Mouse (Mus musculus): ENCODE data around the gene Pi16.
A peak's percentile ranks its signal among the peaks of the same experiment; 100 is the strongest.

Gene Pi16

DNA sequence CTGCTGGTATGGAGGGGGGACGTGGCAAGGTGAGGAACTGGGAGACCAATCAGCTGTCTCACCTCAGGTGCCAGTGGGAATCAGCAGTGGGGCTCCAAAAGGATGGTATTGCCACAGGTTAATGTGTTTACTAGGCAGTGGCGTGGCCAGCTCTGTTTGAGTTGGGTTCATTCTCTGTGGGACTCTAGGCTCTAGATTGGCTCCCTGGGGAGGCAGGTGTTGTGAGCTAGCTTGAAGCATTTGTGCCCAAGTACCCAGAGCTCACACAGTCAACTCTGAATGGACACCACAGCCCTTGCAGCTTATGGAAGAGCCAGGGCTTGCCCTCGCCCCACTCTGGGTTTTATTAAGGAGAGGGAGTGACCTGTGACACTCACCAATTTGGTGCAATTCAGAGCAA lies 13.6 kb upstream of the Pi16 start:
- DNase-seq (ENCODE audit: low spot score in 2 of 2), result no peak

DNA sequence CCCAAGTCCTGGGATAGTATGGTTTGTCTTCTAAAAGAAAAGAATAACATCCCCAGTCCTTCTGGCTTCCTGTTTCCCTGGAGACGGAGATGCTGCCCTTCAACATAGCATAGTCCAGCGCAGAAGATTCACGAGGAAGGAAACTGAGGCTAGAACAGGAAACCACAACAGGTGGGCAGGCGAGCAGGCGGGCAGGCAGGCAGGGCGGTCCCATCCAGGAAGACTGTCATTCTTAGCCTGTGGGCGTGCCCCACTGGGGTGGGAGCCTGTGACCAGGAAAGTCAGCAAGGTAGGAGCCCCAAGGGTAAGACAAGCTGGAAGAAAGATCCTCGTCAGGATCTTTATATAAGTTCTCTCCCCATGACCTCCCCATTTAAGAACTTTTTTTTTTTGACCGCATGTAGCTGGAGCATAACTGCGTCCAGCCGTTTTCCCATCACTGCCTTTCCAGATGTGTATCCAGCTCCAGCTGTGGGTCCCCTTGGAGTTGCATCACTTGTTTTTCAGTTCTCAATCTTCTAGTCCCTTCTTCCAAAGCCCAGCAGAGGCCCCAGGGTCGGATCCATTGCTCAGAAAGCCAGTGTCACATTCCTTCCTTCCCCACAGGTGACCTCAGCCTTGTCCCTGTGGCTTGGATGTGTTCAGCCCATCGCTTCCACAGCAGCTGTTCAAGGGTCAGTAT lies 13.0 kb upstream of the Pi16 start:
- DNase-seq (ENCODE audit: low spot score in 2 of 2), result no peak

DNA sequence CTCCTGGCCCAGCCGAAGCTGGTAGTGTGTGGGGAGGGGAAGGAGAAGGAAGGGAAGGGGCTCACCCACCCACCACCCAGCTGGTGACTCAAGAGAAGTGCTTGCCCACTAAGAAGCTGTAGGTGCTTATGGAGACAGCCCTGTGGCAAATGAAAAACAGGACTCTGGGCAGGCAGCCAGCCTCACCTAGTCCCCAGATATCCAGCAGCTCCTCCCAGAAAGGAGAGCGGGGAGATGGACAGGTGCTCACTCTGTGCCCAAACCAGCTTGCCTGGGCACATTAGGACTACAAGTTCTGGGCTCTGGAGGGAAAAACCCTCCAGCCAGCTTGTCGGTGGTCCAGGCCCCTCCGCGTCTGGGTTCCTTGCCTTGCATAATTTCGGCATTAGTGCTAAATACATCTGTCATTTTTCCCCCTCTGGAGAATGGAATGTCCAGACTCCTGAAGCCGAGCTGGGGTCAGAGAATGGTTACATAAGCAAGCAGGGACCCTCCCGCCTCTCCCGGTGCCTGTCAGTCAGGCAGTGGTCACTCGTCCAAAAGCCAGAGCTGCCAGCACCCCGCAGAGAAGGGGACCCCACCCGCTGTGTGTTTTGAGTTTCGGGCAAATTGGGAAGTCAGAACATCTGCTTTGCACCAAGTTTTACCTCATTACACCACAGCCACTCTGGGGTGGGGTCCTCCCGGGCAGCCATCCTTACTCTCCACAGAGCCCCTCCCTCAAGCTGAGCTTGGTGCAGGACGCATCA lies 12.2 kb upstream of the Pi16 start:
- DNase-seq (ENCODE audit: low spot score in 2 of 2), result no peak

DNA sequence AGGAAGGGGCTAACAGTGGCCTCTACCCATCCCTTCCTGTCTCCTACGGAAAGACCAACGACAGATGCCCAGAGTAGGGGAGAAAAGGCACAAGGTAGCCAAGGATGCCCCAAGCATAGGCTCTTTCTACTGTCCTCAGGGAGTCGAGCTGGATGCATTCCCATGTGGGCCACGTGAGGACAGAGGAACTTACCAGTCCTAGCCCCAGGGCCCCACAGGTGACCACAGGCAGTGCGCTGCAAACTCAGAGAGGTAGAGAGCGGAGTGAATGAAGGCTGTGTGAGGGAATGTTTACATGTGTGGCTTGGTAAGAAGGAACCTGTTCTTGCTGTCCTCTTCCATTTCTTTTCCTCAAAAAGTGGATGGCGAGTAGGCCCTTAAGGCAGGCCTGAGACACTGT lies 11.6 kb upstream of the Pi16 start:
- no peak for DNase-seq (ENCODE audit: low spot score in 2 of 2)

DNA sequence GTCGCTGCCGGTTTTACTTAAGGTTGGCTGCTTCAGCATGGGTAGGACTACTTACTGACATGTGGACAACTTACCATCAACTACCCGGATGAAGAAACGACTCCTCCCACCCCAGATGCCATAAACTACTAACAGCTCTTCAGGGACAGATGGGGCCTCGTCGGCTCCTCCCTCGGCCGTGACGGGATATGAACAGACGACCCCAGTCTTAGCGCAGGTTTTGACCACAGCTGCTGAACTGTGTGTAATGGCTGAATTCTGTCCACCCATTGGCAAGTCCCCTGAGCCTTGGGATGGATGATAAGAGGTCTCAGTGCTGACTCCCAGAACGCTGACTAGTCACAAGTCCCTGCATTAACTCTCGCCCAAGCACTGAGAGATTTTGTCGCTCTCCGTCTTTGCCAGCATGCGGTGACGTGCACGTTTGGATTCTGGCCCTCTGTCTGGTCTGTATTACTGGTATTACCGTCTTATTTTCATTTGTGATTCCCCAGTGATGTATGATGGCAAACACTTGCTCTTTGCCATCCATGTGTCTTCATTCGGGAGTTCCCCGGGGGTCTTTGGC lies 7.3 kb upstream of the Pi16 start:
- DNase-seq (ENCODE audit: low spot score in 2 of 2), result no peak

DNA sequence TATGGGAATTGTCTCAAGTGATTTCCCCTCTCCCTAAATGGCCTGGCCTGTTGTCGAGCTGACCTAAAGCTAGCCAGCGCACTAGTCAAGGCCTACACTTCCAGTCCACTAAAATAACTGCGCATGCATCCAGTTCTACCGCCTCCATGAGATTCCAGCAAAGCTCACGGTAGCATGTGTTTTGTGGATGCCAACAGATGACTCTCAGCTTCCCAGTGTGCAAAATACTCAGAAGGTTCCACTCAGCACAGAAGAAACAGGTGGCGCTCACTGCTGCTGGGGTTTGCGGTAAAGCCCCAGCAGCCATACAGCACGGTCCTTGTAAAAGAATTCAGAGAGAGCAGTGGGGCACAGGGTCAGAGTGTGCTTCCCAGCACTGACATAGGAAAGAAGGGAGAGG lies 5.9 kb upstream of the Pi16 start:
- DNase-seq (ENCODE audit: low spot score in 2 of 2), result peak in 1 of 2 experiments; percentile 44

DNA sequence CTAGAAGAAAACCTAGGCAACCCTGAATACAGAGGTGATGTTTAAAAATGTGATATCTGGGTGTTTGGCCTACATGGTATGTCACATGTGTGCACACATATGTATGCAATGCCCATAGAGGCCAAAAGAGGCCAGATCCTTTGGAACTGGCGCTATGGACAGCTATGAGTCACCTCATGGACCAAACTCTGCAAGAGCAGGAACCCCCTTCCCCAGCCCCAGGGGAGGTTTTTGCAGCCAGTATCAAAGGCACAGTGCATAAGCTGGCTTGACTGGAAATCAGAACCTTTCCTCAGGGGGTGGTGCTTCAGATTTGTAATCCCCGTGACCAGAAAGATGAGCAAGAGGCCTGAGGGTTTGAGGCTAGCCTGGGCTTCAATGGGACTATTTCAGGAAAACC lies 5.4 kb upstream of the Pi16 start:
- no peak for DNase-seq (ENCODE audit: low spot score in 2 of 2)

DNA sequence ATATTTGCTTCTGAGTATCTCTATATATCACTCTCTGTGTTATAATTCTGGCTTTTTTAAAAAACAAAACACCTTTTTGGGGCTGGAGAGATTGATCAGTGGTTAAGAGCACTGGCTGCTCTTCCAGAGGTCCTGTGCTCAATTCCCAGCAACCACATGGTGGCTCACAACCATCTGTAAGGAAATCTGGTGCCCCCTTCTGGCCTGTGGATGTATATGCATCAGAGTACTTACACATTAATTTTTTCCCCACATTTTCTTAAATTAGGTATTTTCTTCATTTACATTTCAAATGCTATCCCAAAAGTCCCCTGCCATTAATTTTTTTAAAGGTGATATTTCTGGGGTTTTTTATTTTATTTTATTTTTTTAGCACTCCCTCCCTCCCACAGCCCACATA lies 4.2 kb upstream of the Pi16 start:
- no peak for DNase-seq (ENCODE audit: low spot score in 2 of 2)

DNA sequence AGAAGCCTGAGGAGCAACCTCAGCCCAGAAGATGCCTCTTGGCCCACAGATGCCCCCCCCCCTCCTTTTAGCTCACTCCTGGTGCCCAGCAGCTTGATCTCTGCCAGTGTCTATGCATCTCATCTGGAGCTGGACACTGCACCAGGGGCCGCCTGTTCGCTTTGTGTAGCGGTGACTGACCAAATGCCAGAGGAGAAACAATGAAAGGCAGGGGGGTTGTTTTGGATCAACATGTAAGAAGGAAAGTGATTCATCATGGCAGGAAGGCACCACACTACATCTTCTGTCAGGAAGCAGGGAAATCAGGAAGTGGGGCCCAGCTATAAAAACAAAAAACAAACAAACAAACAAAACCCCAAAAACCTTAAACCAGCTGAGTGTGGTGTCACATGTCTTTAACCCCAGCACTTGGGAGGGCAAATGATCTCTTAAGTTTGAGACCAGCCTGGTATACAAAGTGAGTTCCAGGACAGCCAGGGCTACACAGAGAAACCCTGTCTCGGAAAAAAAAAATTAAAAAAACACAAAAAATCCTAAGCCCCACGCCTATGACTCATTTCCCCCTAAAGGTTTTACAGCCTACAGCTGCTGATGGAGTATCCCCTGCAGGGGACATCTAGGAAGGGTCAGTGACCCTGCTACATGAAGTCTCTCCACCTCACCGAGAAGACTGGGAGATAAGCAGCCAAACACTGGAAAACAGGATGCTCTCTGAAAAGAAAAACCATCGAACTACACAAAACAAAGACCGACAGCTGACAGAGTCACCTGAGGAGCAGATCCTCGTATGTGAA lies 1.6 kb upstream of the Pi16 start:
- no peak for DNase-seq (ENCODE audit: low spot score in 2 of 2)

DNA sequence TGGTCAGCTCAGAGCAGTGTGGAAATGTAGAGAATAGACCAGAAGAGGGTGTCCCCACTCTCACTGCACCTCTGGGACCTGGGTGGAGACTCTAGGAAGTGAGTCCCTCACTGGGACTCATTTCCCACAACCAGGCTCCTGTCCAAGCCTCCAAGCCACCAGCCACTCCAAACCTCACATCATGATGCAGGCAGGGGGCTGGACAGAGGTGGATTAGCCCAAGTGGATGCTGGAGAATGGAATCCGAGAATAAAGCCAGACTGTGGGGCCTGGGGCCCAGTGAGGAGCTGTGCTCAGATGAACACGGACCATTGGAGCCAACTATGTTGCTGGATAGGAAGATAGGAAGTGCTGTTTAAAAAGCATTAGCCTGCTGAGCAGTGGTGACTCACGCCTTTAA lies 589 bp upstream of the Pi16 start:
- no peak for DNase-seq (ENCODE audit: low spot score in 2 of 2)

DNA sequence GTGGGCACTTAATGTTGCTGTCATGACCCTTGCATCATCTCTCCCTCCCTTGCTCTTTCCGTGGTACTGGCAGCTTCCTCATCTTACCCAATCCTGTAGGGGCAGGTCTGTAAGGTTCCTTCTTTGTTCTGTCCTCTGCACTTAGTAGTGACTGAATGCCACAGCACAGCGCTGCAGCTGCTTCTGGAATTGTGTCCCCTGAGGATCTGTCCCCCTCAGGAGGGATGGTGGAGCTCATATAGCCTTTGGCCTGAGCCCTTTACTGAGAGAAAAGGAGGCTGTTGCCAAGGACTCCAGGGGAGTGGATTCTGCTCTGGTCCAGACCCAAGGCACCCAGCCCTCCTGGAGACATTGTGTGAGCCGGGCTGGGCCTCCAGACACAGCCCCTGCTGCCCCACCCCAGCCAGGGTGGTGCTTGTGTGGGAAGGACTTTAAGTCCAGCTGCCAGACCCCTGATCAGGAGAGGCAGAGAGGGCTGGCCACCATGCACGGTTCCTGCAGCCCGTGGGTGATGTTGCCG lies 1.3 kb downstream of the Pi16 start:
- DNase-seq (ENCODE audit: low spot score in 2 of 2), result no peak

DNA sequence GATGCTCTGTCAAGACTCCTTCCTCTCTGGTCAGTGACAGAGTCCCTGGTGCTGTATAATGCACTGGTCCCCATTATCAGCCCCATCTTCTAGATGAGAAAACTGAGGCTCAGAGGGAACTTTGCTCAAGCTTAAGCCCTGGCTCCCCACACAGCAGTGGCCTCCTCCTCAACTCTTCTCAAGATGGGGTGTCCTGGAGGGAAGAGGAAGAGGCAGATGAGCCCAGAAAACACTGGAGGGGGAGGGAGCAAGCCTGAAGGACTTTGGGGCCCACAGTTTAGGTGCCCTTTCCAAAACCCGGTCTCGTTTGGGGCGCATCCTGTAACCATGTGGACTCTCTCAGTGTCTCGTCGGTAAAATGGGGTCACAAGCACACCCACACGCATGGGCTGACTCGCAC lies 2.0 kb downstream of the Pi16 start:
- no peak for DNase-seq (ENCODE audit: low spot score in 2 of 2)

DNA sequence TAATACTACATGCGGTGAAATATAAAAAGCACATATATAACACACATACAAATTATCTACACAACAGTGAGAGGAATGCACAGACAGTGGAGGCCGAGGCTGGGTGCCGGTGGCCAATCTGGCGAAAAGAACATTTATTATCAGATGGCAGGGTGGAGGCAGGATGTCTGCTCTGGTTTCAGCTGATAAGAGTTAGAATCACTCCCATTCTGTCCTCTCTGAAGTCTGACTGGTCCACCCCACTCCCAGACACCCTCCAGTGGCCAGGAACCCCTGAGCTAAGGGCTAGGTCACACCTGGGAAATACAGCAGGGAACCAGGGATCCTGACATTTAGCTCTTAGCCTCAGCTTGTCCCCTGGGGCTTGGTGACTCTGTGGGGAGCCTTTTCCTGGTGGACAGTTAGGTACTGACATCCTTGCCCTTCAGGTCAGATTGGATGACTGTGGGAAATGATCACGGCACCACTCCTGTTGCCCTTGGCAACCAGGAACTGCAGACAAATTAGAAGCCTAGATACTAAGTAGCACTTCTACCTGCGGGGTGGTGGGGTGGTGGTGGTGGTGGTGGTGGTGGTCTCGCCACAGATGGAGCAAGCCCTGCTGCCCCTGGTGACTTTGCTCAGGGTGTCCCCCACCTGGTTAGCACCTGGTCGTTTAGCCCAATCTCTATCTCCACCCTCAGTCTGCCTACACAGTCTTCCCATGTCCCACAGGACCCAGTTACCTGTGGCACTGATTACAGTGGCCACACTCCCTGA lies 2.6 kb downstream of the Pi16 start:
- no peak for DNase-seq (ENCODE audit: low spot score in 2 of 2)

DNA sequence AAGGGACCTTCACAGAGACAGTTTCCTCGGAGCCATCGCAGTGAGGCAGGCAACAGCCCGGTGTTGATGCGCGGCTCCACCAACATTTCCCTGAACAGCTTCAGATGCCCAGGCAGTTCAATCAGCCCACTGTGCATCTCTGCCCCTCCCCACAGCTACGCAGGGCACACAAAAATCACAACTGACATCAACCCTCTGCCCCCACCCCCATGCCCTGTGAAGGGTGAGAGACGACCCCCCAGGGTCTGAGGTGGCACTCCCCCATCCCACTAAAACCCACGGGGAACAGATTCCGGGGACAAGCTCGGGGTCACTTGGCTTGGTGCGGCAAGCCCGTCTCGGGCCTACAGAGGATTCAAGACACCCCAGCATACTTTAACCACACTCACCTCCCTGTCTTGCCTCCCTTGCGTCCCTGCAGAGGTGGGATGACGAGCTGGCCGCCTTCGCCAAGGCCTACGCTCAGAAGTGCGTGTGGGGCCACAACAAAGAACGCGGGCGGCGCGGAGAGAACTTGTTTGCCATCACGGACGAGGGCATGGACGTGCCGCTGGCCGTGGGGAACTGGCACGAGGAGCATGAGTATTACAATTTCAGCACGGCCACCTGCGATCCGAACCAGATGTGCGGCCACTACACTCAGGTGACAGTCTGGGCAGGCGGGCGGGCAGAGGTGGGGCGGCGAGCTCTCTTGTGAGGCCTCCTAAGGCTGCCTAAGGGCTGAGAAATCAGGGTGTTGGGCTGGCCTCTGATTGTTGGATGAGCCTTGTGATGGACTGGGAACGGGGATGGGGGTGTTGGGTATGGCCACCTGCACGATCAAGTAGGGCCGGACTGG lies 4.5 kb downstream of the Pi16 start:
- DNase-seq (ENCODE audit: low spot score in 2 of 2), result no peak

DNA sequence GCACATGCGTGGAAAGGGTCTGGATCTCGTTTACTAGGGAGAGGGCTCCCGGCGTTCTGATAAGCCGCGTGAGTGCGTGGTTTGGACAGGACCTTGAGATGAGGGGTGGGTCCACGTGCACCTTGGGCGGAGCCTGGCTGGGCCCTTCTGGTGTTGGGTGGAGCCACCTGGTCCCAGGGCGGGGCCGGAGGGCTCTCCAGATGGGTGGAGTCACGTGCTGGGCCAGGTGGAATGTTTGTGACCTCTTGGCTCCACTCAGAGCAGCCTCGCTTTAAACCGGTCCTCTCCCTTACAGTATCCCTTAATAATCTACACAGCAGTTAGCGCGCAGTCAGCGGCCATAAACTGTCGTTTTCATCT lies 5.1 kb downstream of the Pi16 start:
- no peak for DNase-seq (ENCODE audit: low spot score in 2 of 2)

DNA sequence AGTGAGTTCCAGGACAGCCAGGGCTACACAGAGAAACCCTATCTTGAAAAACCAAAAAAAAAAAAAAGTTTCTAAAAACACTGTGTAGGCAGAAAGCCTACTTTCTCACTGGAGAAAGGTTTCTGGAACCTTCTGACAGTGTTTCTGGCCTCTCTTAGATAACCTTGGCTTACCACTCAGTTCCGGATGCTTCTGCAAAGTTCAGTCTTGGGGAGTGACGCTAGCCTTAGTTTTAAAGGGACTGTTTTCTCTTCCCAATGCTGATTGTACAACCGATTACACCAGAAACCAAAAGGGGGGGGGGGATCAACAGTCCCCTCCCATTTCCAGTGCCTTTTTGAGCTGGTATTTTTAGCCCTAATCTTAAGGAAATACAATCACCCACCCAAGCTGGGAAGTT lies 6.1 kb downstream of the Pi16 start:
- DNase-seq (ENCODE audit: low spot score in 2 of 2), result no peak

DNA sequence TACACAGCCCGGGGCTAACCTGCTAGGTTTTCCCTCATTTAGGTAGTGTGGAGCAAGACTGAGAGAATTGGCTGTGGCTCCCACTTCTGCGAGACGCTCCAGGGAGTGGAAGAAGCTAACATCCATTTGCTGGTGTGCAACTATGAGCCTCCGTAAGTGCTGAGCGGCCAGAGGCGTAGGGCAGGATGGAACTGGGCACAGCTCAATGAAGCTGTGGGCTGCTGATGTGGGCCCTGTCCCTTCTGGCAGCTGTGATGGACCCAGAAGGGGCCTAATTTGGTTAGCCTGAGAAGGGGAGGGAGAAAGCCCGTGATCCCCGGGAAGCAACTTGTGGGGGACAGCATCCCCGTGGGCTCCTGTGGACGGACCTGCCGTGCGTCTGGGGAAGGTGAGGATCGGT lies 8.4 kb downstream of the Pi16 start:
- no peak for DNase-seq (ENCODE audit: low spot score in 2 of 2)

DNA sequence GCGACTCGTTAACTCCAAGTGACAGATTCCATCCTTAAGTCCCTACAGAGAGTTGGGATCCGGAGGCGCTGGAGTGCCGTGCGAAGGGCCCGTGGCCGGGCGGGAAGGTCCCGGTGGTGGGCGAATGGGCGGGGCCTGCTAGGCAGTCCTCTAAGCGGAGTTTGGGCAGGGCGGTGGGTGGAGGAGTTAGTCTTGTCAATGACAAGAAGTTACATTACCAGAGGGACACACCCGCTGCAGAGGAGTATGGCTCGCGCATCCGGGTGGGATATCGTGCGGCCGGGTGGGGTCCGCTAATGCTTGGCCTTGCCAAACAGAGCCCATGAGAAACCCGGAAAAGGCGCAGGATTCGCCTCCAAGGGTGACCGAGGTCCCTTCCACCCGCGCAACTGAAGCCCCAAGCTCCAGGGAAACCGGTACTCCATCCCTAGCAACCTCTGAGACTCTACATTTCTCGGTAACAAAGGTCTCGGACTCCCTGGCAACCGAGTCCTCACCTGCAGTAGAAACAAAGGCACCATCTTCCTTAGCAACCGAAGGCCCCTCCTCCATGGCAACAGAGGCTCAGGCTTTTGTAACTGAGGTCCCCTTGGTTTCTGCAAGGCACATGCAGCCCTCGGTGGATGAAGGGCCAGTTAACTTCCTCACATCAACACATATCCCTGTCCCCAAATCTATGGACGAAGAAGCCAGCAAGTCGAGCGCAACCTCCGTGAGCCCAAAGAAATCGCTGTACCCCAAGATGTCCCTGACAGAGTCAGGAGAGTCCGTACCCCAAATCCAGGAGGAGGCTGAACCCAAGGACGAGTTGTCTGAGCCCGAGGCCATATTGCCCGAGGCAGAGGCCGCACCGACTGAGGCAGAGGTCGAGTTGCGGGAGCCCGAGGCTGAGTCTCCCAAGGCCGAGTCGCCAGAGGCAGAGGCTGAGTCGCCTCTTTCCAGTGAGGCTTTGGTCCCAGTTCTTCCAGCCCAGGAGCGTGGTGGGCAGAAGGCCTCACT lies 9.3 kb downstream of the Pi16 start:
- DNase-seq (ENCODE audit: low spot score in 2 of 2), result no peak

DNA sequence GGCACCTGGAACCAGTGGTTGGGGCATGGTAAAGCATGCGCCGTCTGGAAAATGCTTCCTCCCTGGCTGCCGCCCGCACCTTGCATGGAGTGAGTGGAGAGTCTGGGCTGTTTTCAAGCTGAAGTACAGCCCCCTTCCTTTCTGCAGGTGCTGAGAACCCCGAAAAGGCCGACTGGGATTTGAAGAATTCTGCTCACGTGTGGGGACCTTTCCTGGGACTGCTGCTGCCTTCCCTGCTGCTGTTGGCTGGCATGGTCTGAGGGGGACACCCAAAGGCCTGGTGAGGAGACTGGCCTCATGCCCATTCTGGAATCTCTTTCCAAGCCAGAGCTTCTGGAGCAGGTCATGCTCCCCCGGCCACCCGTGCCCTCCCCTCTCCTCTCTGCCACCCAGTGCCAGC lies 10.2 kb downstream of the Pi16 start:
- no peak for DNase-seq (ENCODE audit: low spot score in 2 of 2)

DNA sequence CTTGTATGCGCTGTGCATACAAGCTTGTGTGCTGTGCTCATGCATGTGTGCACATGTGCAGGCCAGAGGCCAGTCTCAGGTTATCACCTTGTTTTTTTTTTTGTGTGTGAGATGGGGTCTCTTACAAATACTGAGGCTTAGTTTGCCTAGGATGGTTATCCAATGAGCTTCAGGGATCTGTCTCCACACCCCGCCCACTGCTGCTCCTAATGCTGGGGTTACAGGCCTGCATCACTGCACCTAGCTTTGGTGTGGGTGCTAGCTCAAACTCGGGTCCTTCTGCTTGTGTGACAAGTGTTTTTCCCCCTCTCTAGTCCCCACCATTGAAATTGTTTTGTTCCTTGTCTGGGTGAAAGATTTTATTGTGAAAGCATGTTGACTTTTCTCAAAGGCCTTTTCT lies 12.7 kb downstream of the Pi16 start:
- no peak for DNase-seq (ENCODE audit: low spot score in 2 of 2)

Data from right cerebral cortex, postnatal 36 days (tissue).